Mouse (Mus musculus): ENCODE results near the gene Srcin1. TPM values are rescaled to one million over a fixed set of nuclear protein-coding genes. Genes with fewer than 3 reads are reported as not detected.
A peak's percentile ranks its signal among the peaks of the same experiment; 100 is the strongest.

Srcin1 gene
- polyA plus RNA-seq, 1 experiment from 2014 or later, result not detected

GRCm38 (mm10) chr11:97499865-97500719 lies 75.9 kb downstream of the Srcin1 start, which contains the start of gene 4933428G20Rik:
4933428G20Rik (minus strand) TSS chr11:97500340.
- H3K9me3 ChIP-seq (replicated peaks), result no peaks in the 10 kb centered on the region
- H3K4me1 ChIP-seq (replicated peaks), result 0 out of 2 replicates have a peak, but pooled peaks cover 6% of the 10 kb centered on the region
- no peak within 1 kb of the TSS for H3K4me3 ChIP-seq (replicated peaks)
- peak within 1 kb of the TSS; percentile 23; the same call in 1 of the 2 replicates for H3K4me2 ChIP-seq
- no peak for ATAC-seq (ENCODE audit: insufficient read depth)
- no peak within 1 kb of the TSS for H3K9ac ChIP-seq
- peaks cover 17% of the 10 kb centered on the region; the same call in 1 of the 2 replicates for H3K27me3 ChIP-seq
- WGBS (ENCODE audit: insufficient replicate concordance), result 68% methylated on average over 88 of the region's 88 CpGs
- peaks cover 71% of the 10 kb centered on the region for H3K36me3 ChIP-seq (replicated peaks)
- no peak within 1 kb of the TSS for H3K27ac ChIP-seq (replicated peaks)

GRCm38 (mm10) chr11:97497543-97497942 lies 78.4 kb downstream of the Srcin1 start:
- H3K4me1 ChIP-seq (replicated peaks), result 0 out of 2 replicates have a peak, but pooled peaks cover 6% of the 10 kb centered on the region
- no peak overlapping the region for H3K4me3 ChIP-seq (replicated peaks)
- H3K9ac ChIP-seq, result no peak overlapping the region
- no peak overlapping the region for H3K27ac ChIP-seq (replicated peaks)
- H3K4me2 ChIP-seq, result no peak overlapping the region
- 90% methylated on average over 4 of the region's 4 CpGs for WGBS (ENCODE audit: insufficient replicate concordance)
- H3K9me3 ChIP-seq (replicated peaks), result no peaks in the 10 kb centered on the region
- H3K36me3 ChIP-seq (replicated peaks), result peaks cover 95% of the 10 kb centered on the region
- no peak for ATAC-seq (ENCODE audit: insufficient read depth)
- H3K27me3 ChIP-seq, result peaks cover 17% of the 10 kb centered on the region; the same call in 1 of the 2 replicates

GRCm38 (mm10) chr11:97492836-97493235 lies 83.2 kb downstream of the Srcin1 start:
- Histone ChIP-seq H3K4me1 (replicated peaks) (no peaks in the 10 kb centered on the region), H3K4me3 (replicated peaks) (no peak overlapping the region), H3K9me3 (replicated peaks) (no peaks in the 10 kb centered on the region), H3K27ac (replicated peaks) (no peak overlapping the region), H3K9ac (no peak overlapping the region), H3K27me3 (no peaks in the 10 kb centered on the region), H3K4me2 (no peak overlapping the region), H3K36me3 (replicated peaks) (peaks cover 96% of the 10 kb centered on the region)
- 82% methylated on average over 3 of the region's 3 CpGs for WGBS (ENCODE audit: insufficient replicate concordance)
- ATAC-seq (ENCODE audit: insufficient read depth), result no peak

GRCm38 (mm10) chr11:97491640-97492039 lies 84.3 kb downstream of the Srcin1 start:
- no peaks in the 10 kb centered on the region for H3K9me3 ChIP-seq (replicated peaks)
- no peak overlapping the region for H3K4me3 ChIP-seq (replicated peaks)
- H3K4me1 ChIP-seq (replicated peaks), result no peaks in the 10 kb centered on the region
- H3K9ac ChIP-seq, result no peak overlapping the region
- no peak overlapping the region for H3K4me2 ChIP-seq
- no peaks in the 10 kb centered on the region for H3K27me3 ChIP-seq
- peaks cover 96% of the 10 kb centered on the region for H3K36me3 ChIP-seq (replicated peaks)
- 92% methylated on average over 10 of the region's 10 CpGs for WGBS (ENCODE audit: insufficient replicate concordance)
- ATAC-seq (ENCODE audit: insufficient read depth), result no peak
- H3K27ac ChIP-seq (replicated peaks), result no peak overlapping the region

GRCm38 (mm10) chr11:97489589-97490324 lies 86.2 kb downstream of the Srcin1 start:
- Histone ChIP-seq H3K4me2 (no peak overlapping the region), H3K4me3 (replicated peaks) (no peak overlapping the region), H3K36me3 (replicated peaks) (peaks cover 98% of the 10 kb centered on the region), H3K4me1 (replicated peaks) (no peaks in the 10 kb centered on the region), H3K9ac (no peak overlapping the region), H3K9me3 (replicated peaks) (no peaks in the 10 kb centered on the region), H3K27ac (replicated peaks) (no peak overlapping the region), H3K27me3 (no peaks in the 10 kb centered on the region)
- ATAC-seq (ENCODE audit: insufficient read depth), result no peak
- WGBS (ENCODE audit: insufficient replicate concordance), result 48% methylated on average over 16 of the region's 16 CpGs

- H3K27ac ChIP-seq (replicated peaks), result no peak overlapping the region
- 82% methylated on average over 3 of the region's 3 CpGs for WGBS (ENCODE audit: insufficient replicate concordance)
- no peak for ATAC-seq (ENCODE audit: insufficient read depth)
- no peak overlapping the region for H3K4me3 ChIP-seq (replicated peaks)
- H3K4me1 ChIP-seq (replicated peaks), result no peaks in the 10 kb centered on the region
- no peak overlapping the region for H3K9ac ChIP-seq
- H3K4me2 ChIP-seq, result no peak overlapping the region
- H3K9me3 ChIP-seq (replicated peaks), result no peaks in the 10 kb centered on the region
- peaks cover 98% of the 10 kb centered on the region for H3K36me3 ChIP-seq (replicated peaks)
- H3K27me3 ChIP-seq, result no peaks in the 10 kb centered on the region
Measured at GRCm38 (mm10) chr11:97487656-97488055, 88.3 kb downstream of the Srcin1 start.

GRCm38 (mm10) chr11:97485661-97486060 lies 90.3 kb downstream of the Srcin1 start:
- Histone ChIP-seq H3K36me3 (replicated peaks) (peaks cover 98% of the 10 kb centered on the region), H3K9me3 (replicated peaks) (no peaks in the 10 kb centered on the region)
- no peak for ATAC-seq (ENCODE audit: insufficient read depth)

GRCm38 (mm10) chr11:97479824-97480223 lies 96.2 kb downstream of the Srcin1 start:
- ATAC-seq (ENCODE audit: insufficient read depth), result no peak
- WGBS (ENCODE audit: insufficient replicate concordance), result 86% methylated on average over 8 of the region's 8 CpGs

More at GRCm38 (mm10) chr11:97485661-97486060, 90.3 kb downstream of the Srcin1 start:
- Histone ChIP-seq H3K27ac (replicated peaks) (no peak overlapping the region), H3K9ac (no peak overlapping the region), H3K27me3 (no peaks in the 10 kb centered on the region), H3K4me1 (replicated peaks) (no peaks in the 10 kb centered on the region), H3K4me3 (replicated peaks) (no peak overlapping the region), H3K4me2 (no peak overlapping the region)
- 79% methylated on average over 8 of the region's 8 CpGs for WGBS (ENCODE audit: insufficient replicate concordance)

GRCm38 (mm10) chr11:97479085-97479484 lies 96.9 kb downstream of the Srcin1 start:
- Histone ChIP-seq H3K4me3 (replicated peaks) (no peak overlapping the region), H3K27me3 (no peaks in the 10 kb centered on the region), H3K9me3 (replicated peaks) (no peaks in the 10 kb centered on the region), H3K4me2 (no peak overlapping the region), H3K27ac (replicated peaks) (no peak overlapping the region), H3K4me1 (replicated peaks) (peaks cover 14% of the 10 kb centered on the region; the same call in 1 of the 2 replicates), H3K9ac (no peak overlapping the region), H3K36me3 (replicated peaks) (peaks cover 99% of the 10 kb centered on the region)
- WGBS (ENCODE audit: insufficient replicate concordance), result 78% methylated on average over 10 of the region's 10 CpGs
- no peak for ATAC-seq (ENCODE audit: insufficient read depth)

More at GRCm38 (mm10) chr11:97479824-97480223, 96.2 kb downstream of the Srcin1 start:
- no peak overlapping the region for H3K27ac ChIP-seq (replicated peaks)
- no peaks in the 10 kb centered on the region for H3K9me3 ChIP-seq (replicated peaks)
- no peak overlapping the region for H3K4me2 ChIP-seq
- peaks cover 99% of the 10 kb centered on the region for H3K36me3 ChIP-seq (replicated peaks)
- peaks cover 14% of the 10 kb centered on the region; the same call in 1 of the 2 replicates for H3K4me1 ChIP-seq (replicated peaks)
- H3K4me3 ChIP-seq (replicated peaks), result no peak overlapping the region
- H3K9ac ChIP-seq, result no peak overlapping the region
- no peaks in the 10 kb centered on the region for H3K27me3 ChIP-seq

GRCm38 (mm10) chr11:97478345-97478744 lies 97.6 kb downstream of the Srcin1 start:
- H3K9me3 ChIP-seq (replicated peaks), result no peaks in the 10 kb centered on the region
- peaks cover 100% of the 10 kb centered on the region for H3K36me3 ChIP-seq (replicated peaks)
- H3K27ac ChIP-seq (replicated peaks), result no peak overlapping the region
- H3K27me3 ChIP-seq, result no peaks in the 10 kb centered on the region
- H3K4me2 ChIP-seq, result no peak overlapping the region
- ATAC-seq (ENCODE audit: insufficient read depth), result no peak
- WGBS (ENCODE audit: insufficient replicate concordance), result 76% methylated on average over 6 of the region's 6 CpGs
- peaks cover 14% of the 10 kb centered on the region; the same call in 1 of the 2 replicates for H3K4me1 ChIP-seq (replicated peaks)
- H3K4me3 ChIP-seq (replicated peaks), result no peak overlapping the region
- H3K9ac ChIP-seq, result no peak overlapping the region

- no peaks in the 10 kb centered on the region for H3K9me3 ChIP-seq (replicated peaks)
- no peak overlapping the region for H3K9ac ChIP-seq
- H3K27ac ChIP-seq (replicated peaks), result no peak overlapping the region
- H3K27me3 ChIP-seq, result no peaks in the 10 kb centered on the region
- 81% methylated on average over 7 of the region's 7 CpGs for WGBS (ENCODE audit: insufficient replicate concordance)
- peaks cover 100% of the 10 kb centered on the region for H3K36me3 ChIP-seq (replicated peaks)
- ATAC-seq (ENCODE audit: insufficient read depth), result peak; percentile 40; the same call in 1 of the 2 replicates
- H3K4me2 ChIP-seq, result no peak overlapping the region
- no peak overlapping the region for H3K4me3 ChIP-seq (replicated peaks)
- H3K4me1 ChIP-seq (replicated peaks), result peaks cover 14% of the 10 kb centered on the region; the same call in 1 of the 2 replicates
Measured at GRCm38 (mm10) chr11:97477431-97477830, 98.6 kb downstream of the Srcin1 start.

Data from liver, embryonic 15.5 days (tissue).